Mouse (Mus musculus) liver, embryonic 18 days (tissue): ENCODE data around the gene Dnah9. TPM values are rescaled to one million over a fixed set of nuclear protein-coding genes. Genes with fewer than 3 reads are reported as not detected.

Source experiments
- polyA plus RNA-seq: library from polyadenylated mRNA; depleted of rRNA; stranded (reverse); fragments of >200 nt; gene quantifications from 2 replicates; pipeline ENCODE4 v1.2.3, GENCODE M21; 2012; rRNA removed

The Dnah9 gene
- 0.02 and 0.06 TPM in 2 replicates for polyA plus RNA-seq

GRCm38 (mm10) chr11:66167801-66168651, at the start of gene Dnah9:
Gene Dnah9 (minus strand): TSS chr11:66168551.

DNA sequence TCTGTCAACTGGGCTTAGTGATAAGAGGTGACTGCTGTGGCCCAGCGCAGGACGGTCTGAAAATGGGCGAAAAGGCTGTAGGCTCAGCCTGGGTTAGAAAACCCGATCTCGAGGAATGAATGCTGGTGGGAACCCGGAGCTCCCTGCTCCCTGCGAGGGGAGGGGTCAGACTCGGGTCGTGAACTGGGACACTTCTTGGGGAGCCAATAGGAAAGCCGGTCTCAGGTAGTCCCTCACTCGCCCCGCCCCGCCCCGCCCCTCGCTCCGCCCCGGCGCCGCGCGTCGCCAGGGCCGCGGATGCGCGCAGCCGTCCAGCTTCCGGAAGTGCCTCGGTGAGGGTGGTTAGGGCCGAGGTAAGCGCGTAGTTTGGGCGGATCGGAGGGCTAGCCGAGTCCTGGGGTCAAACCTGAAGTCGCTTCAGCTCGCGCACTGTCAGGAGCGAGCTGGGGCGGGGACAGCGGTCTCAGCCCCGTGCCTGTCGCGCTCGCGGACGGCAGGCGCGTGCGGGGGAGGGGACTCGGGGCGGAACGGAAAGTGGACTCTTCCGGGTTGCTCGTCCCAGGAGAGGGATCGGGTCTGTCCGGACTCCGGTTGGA, 361.3 kb downstream of the Dnah9 start, which contains the start of gene Zkscan6:
TSS of gene Zkscan6 (plus strand) at position 267 of the 596 bp plus-strand sequence.

DNA sequence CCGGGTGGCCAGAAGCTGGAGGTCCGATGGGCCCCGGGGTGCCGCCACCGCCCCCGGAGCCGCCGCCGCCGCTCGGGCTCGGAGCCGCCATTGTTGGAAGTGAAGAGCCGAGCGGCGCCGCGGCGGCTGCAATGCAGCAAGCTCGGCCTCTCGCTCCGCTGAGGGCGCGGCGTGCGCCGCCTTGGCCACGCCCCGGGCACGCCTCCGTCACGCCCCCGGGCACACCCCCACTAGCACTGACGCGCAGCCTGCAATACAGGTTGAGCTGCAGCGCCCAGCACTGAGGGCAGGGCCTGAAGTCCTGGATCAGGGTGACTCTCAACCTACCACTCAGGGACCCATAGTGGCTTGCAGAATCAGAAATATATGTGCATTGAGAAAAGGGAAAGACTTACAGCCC, 380.2 kb downstream of the Dnah9 start, which contains the start of gene Map2k4:
TSS of gene Map2k4 (minus strand) at position 144 of the 400 bp plus-strand sequence.

